7 mouse cellular contexts compared by ENCODE assay signal in genomic region chr16:16224506-16224924, GRCm38 (mm10). TPM values are rescaled to one million over a fixed set of nuclear protein-coding genes. Genes with fewer than 3 reads are reported as not detected.
DNase-seq lines count a peak whose midpoint lies in the region; ATAC-seq and TF ChIP-seq lines count a peak whose summit lies in the region.

No protein-coding gene starts in this region.

- H3K9ac ChIP-seq in forebrain, postnatal 0 days: no peak overlapping the region
- H3K9ac ChIP-seq in neural tube, embryonic 12.5 days: no peak overlapping the region

- peaks cover 23% of the 10 kb centered on the region for H3K36me3 ChIP-seq in E14TG2a.4 (ENCODE audit: insufficient read depth, low read length)
- H3K36me3 ChIP-seq in forebrain, postnatal 0 days (ENCODE audit: insufficient read depth): no peaks in the 10 kb centered on the region
- H3K36me3 ChIP-seq in neural tube, embryonic 12.5 days: no peaks in the 10 kb centered on the region

- WGBS in forebrain, postnatal 0 days: 6% methylated on average over 4 of the region's 4 CpGs
- 29% methylated on average over 4 of the region's 4 CpGs for WGBS in neural tube, embryonic 12.5 days

- CTCF ChIA-PET in Patski (lab: Charles Lee): interaction anchor here (1.5 kb wide), 1 partner anchor 8 kb away, joined by 3 read pairs; no protein-coding TSS in a partner anchor

- no peaks in the 10 kb centered on the region for H3K9me3 ChIP-seq in E14TG2a.4 (ENCODE audit: low read length)
- no peaks in the 10 kb centered on the region for H3K9me3 ChIP-seq in forebrain, postnatal 0 days (ENCODE audit: low read length)
- no peaks in the 10 kb centered on the region for H3K9me3 ChIP-seq in neural tube, embryonic 12.5 days

- TF ChIP-seq CTCF in E14TG2a.4 (conservative IDR thresholded peaks at IDR 0.05; ENCODE audit: low read length) (no peak), Patski (IDR thresholded peaks at IDR 0.05) (no peak)
- TF ChIP-seq CTCF in forebrain, postnatal 0 days (IDR thresholded peaks at IDR 0.05; ENCODE audit: low read depth): no peak

- H3K4me2 ChIP-seq in forebrain, postnatal 0 days (ENCODE audit: low read depth): no peak overlapping the region
- H3K4me2 ChIP-seq in neural tube, embryonic 12.5 days (replicated peaks): no peak overlapping the region

- H3K27me3 ChIP-seq in E14TG2a.4 (ENCODE audit: insufficient read depth, low read length) (no peaks in the 10 kb centered on the region), Patski (no peaks in the 10 kb centered on the region)
- no peaks in the 10 kb centered on the region for H3K27me3 ChIP-seq in forebrain, postnatal 0 days (ENCODE audit: insufficient read depth, low read length)
- no peaks in the 10 kb centered on the region for H3K27me3 ChIP-seq in neural tube, embryonic 12.5 days (replicated peaks)

- 0 out of 2 replicates have a peak overlapping the region, but pooled peaks have one; percentile 8 for H3K4me3 ChIP-seq in E14TG2a.4 (replicated peaks; ENCODE audit: low read length)
- no peak overlapping the region for H3K4me3 ChIP-seq in forebrain, postnatal 0 days (ENCODE audit: low read depth, low read length)
- no peak overlapping the region for H3K4me3 ChIP-seq in neural tube, embryonic 12.5 days

- peak; percentile 80 for DNase-seq in Patski (ENCODE audit: low read depth, low spot score)
- no peak for DNase-seq in forebrain, postnatal 0 days
- DNase-seq in kidney, postnatal 14 days: peak; percentile 71
- DNase-seq in testis, postnatal 10 days (ENCODE audit: low spot score): no peak

- POLR2A ChIA-PET in Patski (lab: Charles Lee): interaction anchor here (0.9 kb wide), 1 partner anchor 9 kb away, joined by 4 read pairs; no protein-coding TSS in a partner anchor

- ATAC-seq in Patski: peak; percentile 96
- ATAC-seq in forebrain, postnatal 0 days: peak; percentile 34; the same call in 1 of the 2 replicates
- peak; percentile 60; the same call in 1 of the 2 replicates for ATAC-seq in neural tube, embryonic 12.5 days (ENCODE audit: low FRiP score, low read depth)
- no peak for ATAC-seq in cerebellum, adult (ENCODE audit: insufficient number of reproducible peaks, low FRiP score, low TSS enrichment)

- in situ Hi-C loops in Patski (cut with MboI; ENCODE audit: low pct_unique_long_range_greater_than_20kb): no loop called here

- H3K27ac ChIP-seq in forebrain, postnatal 0 days (ENCODE audit: low read depth, low read length): no peak overlapping the region
- no peak overlapping the region for H3K27ac ChIP-seq in neural tube, embryonic 12.5 days

- peaks cover 46% of the 10 kb centered on the region for H3K4me1 ChIP-seq in E14TG2a.4 (replicated peaks; ENCODE audit: low read depth, low read length)
- H3K4me1 ChIP-seq in forebrain, postnatal 0 days (ENCODE audit: insufficient read depth): no peaks in the 10 kb centered on the region
- no peaks in the 10 kb centered on the region for H3K4me1 ChIP-seq in neural tube, embryonic 12.5 days

RNA-seq across cellular contexts. Expression of gene Pkp2, which starts 11.4 kb away (rescaled TPM):
- polyA plus RNA-seq in Patski (2021): 19.2 TPM
- total RNA-seq in forebrain, postnatal 0 days (2014; rRNA removed): 1.7 and 1.8 TPM in 2 replicates
- polyA plus RNA-seq in forebrain, postnatal 0 days (2015; fragmentation: Nextera tagmentation; extraction: Ambion mirVana): 0.53 and 0.84 TPM in 2 replicates
- 2.0 and 2.1 TPM in 2 replicates for polyA plus RNA-seq in neural tube, embryonic 12.5 days (2016; fragmentation: Nextera tagmentation; extraction: Ambion mirVana)

Comparison
In these comparisons a context has a peak if more than half of its experiments do, and no peak if none do; other contexts are left out.
1. DNase-seq: peak in Patski (single experiment) and kidney, postnatal 14 days (single experiment); none in forebrain, postnatal 0 days (single experiment) and testis, postnatal 10 days (single experiment).